Mouse (Mus musculus) kidney, postnatal 25 days (tissue): ENCODE measurements around the gene Tbc1d17.
"Not testable (repeated sequence)": the region's sequence is repeated elsewhere in the genome, so short reads cannot be mapped to it uniquely, and the experiment has no call there.

Experiments
- DNase-seq, 2 experiments: peaks; one replicate each; pipeline ENCODE4 v3.0.0; 2021; ENCODE audit warnings: mixed read lengths in 2 of 2

Tbc1d17 gene

DNA sequence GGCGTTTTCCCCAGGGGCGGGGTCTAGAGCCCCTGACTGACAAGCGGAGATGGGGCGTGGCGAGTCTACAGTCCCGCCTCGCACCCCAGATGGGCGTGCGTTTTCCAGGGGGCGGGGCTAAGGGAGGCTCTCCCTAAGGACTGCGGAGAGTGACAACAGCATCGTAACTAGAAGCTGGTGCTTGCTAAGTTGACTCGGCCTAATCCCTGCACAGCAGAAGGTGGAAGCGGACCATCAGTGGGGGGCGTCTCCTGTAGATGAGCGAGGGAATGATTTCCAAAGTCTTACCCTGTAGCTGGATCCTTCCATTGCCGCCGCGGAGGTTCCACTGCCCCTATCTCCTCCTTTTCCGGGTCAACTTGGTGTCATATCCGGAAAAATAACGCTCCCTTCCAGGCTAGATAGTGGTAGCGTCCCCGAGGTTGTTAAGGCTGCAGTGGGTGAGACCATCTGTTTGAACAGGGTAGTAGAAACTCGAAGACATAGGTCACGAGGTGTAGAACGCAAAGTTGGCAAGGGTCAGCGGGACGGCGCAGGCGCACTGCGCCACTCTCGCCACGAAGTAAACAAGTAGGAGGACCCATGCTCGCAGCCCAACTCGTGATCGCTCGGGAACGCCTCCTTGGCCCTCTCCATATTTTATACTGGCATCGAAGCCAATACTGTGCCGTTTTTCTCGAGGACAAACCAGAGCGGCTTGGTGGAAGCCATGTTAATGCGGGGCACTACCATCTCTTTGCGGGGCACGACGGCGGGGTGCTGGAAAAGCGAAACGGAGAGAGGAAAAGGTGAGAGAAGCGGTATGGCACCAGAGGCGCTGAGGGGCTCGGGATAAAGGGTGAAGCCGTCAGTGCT is at the start of gene Tbc1d17, which contains the start of gene Akt1s1:
Gene Tbc1d17 (minus strand): TSS at position 519 of the 855 bp plus-strand sequence.
Gene Akt1s1 (plus strand): TSS at position 431 of the 855 bp plus-strand sequence.
- peak; percentile 98 to 99 for DNase-seq

DNA sequence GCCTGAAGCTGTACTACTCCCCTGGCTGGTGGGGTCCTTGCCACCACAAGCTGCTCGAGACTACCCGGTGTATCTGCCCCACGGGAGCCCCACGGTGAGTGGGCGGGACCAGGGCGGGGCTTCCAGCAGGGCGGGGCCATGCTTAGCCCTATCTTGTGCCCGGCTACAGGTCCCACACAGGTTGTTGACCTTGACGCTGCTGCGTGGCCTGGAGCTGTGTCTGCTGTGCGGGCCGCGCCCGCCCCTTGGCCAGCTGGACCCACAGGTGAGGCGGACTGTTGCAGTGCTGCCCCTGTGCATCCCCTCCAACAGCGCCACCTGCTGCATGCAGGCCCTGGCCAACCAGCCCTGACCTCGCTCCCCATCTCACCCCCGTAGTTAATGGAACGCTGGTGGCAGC is 49.7 kb upstream of the Tbc1d17 start:
- peak; percentile 45 to 81 for DNase-seq

DNA sequence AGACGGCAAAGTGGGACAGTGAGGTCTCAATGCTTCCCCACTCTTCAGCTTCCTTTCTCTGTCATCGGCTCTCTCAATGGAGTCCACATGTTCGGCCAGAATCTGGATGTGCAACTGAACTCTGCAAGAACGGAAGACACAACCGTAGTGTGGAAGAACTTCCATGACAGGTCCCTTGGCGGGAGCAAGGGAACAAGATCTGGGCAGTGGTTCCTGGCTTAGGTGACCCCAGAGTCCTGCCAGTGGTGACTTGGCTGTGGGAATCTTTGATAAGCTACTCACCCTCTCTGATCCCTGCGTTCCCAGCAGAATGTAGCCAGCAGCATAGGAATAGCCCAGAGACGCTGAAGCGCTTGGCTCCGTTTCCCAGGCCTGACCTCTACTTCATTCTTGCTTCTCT is 47.6 kb upstream of the Tbc1d17 start:
- no peak for DNase-seq

DNA sequence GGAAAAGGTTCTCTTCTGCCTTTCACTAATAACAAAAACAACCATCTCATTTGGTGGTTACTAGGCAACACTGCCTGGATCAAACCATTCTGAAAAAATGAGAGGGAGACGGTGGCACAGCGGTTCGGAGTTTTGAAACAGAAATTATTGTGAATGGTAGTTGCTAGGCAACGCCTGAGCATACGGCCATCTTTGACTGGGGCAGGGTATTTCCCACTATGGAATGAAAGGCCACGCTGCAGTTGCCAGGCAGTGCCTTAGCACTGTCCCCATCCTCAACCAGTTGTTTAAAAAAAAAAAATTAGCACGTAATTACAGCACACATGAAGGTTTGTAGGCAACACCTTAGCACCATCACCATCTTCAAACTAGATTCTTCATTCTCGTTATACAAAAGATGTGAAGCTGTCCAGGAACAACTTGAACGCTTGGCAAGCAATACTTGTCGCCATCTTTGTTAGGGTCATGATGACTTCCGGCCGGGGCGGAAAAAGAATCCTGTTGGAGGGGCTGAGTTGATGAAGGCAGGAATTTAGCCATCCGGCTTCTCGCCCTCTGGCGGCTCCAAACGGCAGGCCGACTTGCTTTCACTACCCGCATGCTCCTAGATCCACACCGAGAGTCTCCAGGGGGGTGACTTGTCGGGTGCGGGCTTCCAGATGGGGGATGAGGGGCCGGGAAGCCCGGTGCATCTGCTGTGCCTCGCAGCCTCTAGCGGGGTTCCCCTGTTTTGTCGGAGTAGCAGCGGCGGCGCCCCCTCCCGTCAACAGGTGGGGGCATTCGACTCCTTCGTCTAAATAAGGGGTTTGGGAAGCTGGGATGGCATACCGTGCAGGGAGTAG is 46.9 kb upstream of the Tbc1d17 start, which contains the start of gene Fuz:
Gene Fuz (plus strand): TSS at position 487 of the 842 bp plus-strand sequence.
- DNase-seq = peak; percentile 93 to 95

DNA sequence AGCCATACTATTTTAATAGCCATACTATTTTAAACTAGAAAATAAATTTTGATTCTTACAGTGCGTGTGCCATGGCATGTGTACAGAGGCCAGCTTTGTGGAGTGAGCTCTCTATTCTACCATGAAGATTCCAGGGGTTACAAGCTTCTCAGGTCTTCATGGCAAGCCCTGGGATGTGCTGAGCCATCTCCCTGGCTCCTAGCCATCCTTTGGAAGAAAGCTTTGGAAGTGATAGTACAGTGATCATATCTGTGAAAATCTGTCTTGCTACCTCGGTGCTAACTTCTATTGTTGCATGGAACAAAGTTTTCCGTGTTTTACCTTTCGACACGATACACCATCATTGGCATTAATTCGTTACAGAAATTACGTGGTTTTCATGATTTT is 46.3 kb upstream of the Tbc1d17 start:
- no peak for DNase-seq

DNA sequence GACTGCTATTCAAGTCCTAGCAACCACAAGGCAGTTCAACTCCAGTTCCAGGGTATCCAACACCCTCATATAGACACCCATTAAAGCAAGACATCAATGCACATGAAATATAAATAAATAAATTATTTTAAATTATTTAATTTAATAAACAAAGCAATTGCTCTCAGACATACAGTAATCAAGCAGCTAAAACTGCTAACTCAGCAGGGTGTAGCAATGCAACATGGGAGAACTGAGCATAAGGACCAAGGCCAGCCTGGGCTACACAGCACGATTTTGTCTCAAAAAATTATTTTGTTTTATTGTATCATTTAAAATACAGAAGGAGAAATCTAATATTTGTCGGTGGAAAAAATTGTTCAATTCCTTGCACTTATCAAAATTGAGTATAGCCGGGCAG is 45.3 kb upstream of the Tbc1d17 start:
- DNase-seq = no peak

DNA sequence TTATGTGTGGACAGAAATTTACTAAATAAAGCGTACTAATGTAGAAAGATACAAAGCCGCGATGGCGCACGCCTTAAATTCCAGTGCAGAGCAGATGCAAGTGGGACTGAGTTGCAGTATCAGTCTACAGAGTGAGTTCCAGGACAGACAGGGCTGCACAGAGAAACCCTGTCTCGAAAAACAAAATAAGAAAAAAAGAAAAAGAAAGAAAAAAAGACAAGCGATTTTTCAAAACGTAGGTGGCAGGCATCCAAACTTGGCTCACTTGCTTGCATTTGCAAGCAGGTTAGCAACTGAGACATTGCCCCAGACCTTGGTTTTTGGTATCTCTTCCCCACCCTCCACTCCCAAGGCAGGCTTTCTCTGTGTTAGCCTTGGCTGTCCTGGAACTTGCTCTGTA is 44.3 kb upstream of the Tbc1d17 start:
- DNase-seq = no peak

DNA sequence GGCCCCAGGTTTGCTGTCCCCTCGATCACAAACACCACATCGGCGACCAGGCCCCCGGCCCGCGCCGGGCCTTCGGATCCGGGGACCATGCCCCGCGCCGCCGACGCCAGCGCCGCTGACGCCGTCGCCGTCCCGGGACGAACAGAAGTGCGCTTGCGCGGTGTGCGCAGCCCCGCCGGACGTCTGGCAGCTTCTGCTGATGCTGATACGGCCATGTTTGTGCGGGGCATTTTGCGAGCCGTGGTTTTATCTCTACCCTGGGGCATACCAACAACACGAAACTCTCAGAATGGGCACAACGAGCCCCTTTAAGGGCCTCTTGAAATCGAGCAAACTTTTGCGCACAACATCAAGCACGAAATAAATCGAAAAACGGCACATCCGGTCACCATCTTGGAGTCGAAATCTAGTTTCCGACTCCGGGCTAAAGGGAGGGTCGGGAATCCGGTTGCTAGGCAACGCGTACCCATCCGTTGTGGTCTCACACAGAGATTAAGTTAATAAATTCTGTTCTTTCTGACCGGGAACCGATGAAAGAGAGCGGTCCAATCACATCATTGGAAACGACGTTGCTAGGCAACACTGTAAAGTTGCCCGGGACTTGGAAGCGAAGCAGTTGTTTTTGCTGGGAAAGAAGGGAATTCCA is 43.5 kb upstream of the Tbc1d17 start, which contains the start of gene Med25:
Gene Med25 (minus strand): TSS at position 437 of the 646 bp plus-strand sequence.
- peak; percentile 96 for DNase-seq

DNA sequence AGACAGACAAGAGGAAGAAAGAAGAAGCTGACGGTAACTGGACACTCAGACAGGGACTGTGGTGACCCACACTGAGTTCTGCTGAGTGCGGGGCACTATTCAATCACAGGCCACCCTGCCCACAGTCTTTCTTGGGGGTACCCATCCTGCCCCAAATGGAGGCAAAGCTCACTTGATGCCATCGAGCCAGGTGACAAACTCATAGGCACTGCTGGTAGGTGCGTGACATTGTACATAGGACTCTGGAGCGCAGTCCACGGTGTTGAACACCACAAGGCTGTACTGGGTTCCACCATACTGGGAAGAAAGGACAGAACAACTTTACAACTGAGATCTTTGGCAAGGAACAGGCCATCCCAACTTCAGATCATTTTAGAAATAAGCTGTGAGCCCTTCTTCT is 42.7 kb upstream of the Tbc1d17 start:
- peak in 1 of 2 experiments; percentile 38 for DNase-seq

DNA sequence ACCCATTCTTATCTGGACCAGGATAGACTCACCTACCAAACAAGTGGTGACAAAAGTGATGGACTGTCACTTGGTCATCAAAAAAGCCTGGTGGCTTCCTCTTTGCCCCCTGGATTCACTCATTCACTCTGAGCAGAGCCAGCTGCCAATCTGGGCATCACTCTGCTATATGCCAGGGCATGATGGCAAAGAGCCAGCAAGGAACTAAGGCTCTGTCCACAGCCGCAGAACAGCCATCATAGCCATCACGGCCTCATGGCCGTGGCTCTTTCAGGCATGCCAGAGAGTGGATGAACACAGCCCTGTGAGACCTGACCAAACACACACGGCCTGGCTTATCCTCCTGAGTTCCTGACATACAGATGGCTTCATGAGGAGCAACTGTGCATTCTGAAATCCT is 41.9 kb upstream of the Tbc1d17 start:
- peak in 1 of 2 experiments; percentile 46 for DNase-seq

DNA sequence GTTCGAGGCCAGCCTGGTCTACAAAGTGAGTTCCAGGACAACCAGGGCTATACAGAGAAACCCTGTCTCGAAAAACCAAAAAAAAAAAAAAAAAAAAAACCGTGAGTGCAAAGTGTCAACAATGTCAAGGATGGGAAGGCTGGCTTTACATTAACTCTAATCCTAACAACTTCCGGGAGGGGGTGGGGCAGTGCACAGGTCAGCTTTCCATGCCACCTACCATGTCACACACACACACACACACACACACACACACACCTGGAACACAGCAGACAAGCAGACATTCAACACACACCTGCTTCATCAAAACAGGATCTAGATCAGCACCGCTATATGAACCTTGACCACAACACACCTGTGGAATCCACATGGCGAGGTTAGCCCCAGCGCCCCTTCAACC is 41.3 kb upstream of the Tbc1d17 start:
- peak in 1 of 2 experiments; percentile 49 for DNase-seq

DNA sequence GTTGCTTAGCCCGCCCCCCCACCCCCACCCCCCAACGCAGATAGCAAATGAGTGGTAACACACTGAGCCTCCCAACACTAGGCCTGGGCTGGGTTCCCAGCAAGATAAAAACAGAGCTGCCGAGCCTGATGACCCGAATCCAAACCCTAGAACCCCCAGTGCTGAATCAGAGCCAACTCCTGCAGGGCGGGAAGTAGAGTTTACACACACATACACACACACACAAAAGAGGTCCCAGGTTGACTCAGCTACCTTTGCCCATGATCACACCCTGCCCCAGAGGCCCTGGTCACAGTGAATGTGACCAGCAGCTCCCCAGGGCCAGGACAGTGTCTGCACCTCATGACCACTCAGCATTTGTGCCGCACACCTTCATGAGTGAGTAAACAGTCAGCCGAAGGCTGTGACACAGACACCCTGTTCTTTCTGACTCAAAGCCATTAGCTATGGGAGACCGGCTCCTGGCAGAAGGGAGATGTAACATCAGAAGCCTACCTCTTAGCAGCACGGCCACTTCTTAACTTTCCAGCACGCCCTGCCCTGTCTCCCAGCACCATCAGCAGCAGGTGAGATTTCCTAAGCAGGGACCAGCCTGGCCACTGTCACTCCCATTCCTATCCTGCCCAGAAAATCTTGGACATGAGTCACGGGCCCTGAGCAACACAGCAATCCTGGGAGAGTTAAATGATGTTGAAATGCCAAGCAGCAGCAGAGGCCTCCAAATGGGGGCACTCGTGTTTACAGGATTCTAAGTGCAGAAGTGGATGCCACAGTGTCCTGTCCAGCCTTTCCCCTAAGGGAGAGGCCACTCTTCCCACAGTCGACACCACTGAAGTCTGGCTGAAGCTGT is 39.6 kb upstream of the Tbc1d17 start:
- DNase-seq = no peak

DNA sequence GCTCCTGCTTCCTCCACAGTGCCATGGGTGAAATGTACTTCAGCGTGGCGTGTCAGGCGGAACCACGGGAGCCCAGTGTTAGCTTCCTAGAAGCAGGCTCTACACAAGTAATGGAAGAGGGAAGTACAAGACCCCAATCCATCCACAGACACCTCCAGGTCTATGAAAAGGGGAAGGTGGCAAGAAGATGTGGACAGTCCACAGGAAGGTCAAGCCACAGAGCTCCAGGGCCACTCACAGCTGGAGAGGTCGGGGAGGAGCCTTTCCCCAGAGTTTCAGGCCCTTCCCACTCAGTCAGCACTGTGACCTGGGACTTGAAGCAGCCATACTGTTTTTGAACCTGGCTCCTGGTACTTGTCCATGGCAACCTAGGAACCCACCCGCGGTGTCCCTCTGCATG is 38.1 kb upstream of the Tbc1d17 start:
- DNase-seq = no peak

DNA sequence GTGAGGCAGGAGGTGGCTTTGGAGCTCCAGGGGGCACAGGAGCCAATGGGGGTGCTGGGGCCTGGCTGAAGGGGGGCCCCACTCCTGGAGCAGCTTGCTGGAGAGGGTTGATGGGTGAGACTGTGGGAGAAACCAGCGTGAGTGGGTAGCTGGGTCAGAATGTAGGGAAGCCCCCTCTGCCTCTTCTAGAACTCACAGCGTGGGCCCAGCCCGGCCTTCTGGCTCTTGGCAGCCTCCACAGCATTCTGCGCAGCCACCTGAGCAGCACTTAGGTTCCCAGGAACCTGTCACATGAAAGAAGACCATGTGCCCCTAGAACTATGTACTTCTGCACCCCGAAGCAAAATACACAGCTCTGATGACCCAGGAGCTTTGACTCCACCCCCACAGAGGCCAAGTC is 35.8 kb upstream of the Tbc1d17 start:
- no peak for DNase-seq

DNA sequence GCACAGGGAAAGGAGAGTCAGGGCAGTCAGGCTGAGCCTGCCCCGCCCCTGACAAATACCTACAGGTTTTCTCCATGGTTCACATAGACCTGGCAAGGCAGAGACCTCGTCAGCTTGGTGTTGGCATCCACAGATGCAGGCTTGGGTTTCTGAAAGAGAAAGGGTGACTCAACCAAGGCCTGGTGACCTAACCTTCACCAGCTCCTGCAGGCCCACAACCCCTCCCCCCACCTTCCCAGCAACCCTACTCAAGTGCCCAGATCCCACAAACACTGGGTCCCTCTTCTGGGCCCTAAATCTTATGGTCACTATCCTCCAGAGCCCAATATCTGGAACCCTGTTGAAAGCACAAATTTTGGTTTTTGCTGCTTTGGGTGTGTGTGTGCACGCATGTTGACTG is 34.2 kb upstream of the Tbc1d17 start:
- no peak for DNase-seq

DNA sequence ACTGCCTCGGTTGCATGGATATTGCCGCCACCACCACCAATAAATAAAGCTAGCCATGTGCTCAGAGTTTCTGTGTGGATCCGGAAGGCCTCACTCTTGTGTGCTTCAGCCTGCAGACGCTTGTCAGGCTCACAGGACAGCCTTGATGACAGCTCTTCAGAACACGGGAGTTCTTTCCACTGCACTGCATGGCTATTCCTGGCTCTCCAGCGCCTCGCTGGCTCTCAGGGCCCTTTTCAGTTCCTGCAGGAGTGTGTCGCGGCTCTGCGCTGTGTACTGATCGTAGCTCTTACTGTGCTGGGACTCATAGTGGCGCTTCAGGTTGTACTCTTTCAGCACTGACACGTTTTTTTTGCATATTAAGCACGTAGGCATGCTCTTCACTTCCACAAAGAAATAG is 29.0 kb upstream of the Tbc1d17 start:
- no peak for DNase-seq

DNA sequence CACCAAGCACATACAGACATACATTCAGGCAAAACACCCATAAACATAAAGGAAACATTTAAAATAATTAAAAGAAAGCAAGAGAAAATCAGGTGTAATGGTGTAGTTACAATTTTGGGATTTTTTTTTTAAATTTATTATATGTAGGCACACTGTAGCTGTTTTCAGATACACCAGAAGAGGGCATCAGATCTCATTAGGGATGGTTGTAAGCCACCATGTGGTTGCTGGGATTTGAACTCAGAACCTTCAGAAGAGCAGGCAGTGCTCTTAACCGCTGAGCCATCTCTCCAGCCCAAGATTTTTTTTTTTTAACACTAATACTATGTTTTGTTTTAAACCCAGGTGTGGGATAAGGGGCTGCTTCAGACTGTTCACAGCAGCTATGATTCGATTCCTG is 22.9 kb upstream of the Tbc1d17 start:
- DNase-seq = not testable (repeated sequence)

DNA sequence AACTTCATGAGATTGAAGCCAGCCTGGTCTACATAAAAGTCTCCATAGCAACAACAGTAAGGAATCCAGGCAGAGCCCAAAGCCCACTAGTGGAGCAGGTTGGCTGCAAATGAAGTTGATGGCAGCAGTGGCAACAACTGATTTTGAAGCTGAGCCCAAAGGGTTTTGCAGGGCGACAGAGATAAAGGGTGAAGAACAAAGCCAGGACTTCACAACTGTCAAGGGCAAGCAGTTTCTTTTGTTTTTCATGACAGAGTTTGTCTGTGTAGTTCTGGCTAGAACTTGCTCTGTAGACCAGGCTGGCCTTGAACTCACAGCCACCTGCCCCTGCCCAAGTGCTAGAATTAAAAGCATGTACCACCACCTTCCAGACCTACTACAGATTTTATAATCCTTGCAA is 22.3 kb upstream of the Tbc1d17 start:
- no peak for DNase-seq

DNA sequence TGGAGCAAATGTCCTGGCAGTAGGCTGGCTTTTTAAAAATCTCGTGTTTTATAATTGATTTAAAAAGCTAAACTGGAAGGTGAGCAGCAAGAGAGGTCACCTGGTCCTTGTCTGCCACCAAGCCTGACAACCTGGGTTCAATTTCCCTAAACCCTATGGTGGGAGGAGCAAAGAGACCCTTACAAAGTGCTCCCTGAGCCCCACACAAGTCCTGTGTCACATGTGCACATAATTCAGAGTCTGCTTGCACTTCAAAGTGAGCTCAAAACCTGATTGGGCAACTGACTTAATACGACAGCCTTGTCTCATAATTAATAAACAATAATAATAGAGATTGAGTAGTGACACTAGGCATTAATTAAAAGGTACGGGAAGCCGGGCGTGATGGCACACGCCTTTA is 21.7 kb upstream of the Tbc1d17 start:
- no peak for DNase-seq

DNA sequence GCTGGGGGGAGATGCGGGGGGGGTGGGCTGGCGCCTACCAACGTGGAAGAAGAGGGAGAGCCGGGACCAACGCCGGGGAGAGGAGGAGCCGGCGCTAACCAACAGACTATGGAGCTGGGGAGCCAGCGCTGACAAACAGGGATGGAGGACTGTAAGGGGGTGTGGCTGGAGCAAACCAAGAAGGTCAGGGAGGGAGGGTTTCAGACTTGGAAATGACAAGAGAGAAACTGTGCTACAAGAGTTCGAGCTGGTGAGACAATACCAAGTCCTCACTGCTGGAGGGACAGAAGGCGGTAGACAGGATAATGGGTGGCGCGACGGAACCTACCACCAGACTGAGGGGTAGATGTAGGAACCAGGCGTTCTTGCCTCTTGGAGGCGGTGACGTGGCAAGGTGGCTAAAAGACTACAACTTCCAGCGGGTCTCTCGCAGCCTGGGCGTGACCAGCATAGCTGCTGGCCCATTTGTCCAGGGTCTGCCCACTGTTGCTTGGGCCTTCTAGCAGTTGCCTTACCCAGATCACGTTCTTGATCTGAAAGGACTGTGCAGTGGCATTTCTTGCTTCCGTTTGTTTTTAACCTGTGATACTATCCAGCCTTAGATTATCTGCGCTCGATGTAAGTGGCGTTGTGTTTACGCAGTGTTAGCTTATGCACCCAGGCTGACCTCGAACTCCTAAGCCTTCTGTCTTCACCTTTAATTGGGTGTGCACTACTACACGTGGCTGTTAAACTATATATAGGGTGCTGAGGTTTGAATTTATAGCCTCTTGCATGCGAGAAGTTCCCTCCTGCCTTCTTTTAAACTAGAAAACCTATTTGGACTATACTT is 21.0 kb upstream of the Tbc1d17 start, which contains the start of gene Ptov1:
Gene Ptov1 (minus strand): TSS at position 92 of the 832 bp plus-strand sequence.
- peak; percentile 93 to 97 for DNase-seq
